Mouse (Mus musculus) layer of hippocampus, postnatal 14 days (tissue): ENCODE results near the gene Zfp648. TPM values are rescaled to one million over a fixed set of nuclear protein-coding genes. Genes with fewer than 3 reads are reported as not detected.

ENCODE experiments used
- DNase-seq, 2 experiments: peaks; one replicate each; pipeline ENCODE4 v3.0.0; 2021 to 2022; ENCODE audit warnings: low spot score in 2 of 2, mixed read lengths in 1 of 2
- long read RNA-seq, 2 experiments: library from polyadenylated mRNA; stranded (forward); transcript quantifications; one replicate each; pipeline ENCODE4 v2.0.0; 2021
- total RNA-seq, 2 experiments: library from RNA; stranded (reverse); gene quantifications; 2 replicates each; pipeline ENCODE4 v1.2.3; 2021

The Zfp648 gene
- total RNA-seq: under 1 TPM; 0.19 to 0.28 TPM
- long read RNA-seq, experiment 1: 0 reads
- long read RNA-seq, experiment 2: 0 reads

GRCm38 (mm10) chr1:154200955-154201722 is at the start of gene Zfp648:
Zfp648 (plus strand) TSS chr1:154201187.
- no peak for DNase-seq

DNA sequence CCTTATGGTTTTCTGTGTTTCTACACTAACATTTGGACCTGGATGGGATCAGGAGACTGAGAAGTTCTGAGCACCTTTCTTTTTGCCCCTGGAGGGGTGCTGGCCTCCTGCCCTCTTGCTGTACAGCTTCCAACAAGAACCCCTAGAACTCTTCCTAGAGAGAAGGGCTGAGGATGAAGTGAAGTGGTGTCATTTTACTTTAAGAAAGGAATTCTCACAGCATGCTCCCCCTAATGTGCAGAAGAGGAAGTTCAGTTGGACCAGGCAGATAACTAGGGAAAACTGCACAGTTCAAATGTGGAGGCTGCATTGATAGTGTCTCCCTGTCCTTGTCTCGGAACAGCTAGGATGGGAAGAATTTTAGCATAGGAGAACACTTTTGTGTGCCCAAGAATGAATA is 48.4 kb upstream of the Zfp648 start:
- no peak for DNase-seq

GRCm38 (mm10) chr1:154153800-154154199 is 47.2 kb upstream of the Zfp648 start:
- DNase-seq: no peak

DNA sequence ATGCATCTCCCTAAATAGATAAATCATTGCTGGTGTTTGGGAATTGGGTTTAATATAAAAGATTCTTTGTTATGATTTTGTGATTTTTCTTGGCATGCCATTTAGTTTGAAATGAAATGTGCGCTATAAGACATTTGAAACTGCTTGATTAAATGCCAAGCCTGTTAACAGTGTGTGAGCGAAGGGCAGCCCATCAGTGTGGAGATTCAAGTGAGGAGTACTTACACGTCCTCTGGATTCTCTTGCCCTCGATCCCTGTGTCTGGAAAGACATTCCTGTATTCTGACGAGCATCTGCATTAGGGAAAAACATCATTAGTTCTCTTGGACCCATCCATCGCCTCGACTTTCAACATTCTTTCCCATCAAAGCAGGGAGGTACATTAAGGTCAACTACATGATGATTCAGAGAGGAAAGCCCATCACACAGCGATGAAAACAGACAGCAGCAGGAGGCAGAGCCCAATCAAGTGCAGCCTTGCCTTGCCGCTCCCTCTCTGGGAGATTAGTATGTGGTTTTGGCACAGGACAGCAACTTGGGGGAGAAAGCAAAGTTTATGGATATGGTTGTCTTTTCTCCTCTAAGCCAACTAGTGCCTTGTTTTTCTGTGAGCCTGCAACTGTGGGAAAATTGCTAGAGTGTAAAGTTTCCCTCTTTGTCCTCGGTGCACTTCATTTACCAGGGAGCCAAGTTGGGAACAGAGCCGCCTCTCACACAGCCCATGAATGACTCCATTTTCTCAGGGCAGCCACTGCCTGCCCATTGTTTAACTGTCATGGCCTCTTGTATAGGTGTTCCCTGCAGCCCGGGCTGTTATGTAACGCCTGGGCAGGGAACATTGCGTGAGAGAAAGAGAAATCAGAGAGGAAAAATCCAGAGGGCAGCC is 44.6 kb upstream of the Zfp648 start:
- peak in 1 of 2 experiments; percentile 75 for DNase-seq

DNA sequence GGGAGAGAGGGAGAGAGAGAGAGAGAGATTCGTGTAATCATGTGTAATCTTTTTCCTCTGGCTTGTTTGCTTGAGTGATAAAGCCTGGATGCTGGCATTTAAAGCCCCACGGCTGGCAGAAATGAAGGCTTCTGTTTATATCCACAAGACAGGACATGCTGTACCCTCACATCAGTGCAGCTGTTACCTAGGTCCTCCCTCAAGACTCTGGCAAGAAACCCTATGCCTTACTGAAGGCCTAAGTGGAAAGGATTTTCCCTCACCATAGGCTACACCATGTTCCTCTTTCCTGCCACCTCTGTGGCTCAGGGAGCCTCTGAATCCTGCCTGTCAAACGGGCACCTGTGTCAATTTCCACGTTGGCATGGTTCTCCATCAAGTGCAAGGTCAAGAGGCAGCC is 43.9 kb upstream of the Zfp648 start:
- peak in 1 of 2 experiments; percentile 56 for DNase-seq

- DNase-seq: no peak
Observed at GRCm38 (mm10) chr1:154167696-154168095, 33.3 kb upstream of the Zfp648 start.

GRCm38 (mm10) chr1:154175334-154175733 is 25.7 kb upstream of the Zfp648 start:
- DNase-seq: no peak

GRCm38 (mm10) chr1:154177781-154178180 is 23.2 kb upstream of the Zfp648 start:
- no peak for DNase-seq

- DNase-seq: no peak
Observed at GRCm38 (mm10) chr1:154178541-154179155, 22.3 kb upstream of the Zfp648 start.

DNA sequence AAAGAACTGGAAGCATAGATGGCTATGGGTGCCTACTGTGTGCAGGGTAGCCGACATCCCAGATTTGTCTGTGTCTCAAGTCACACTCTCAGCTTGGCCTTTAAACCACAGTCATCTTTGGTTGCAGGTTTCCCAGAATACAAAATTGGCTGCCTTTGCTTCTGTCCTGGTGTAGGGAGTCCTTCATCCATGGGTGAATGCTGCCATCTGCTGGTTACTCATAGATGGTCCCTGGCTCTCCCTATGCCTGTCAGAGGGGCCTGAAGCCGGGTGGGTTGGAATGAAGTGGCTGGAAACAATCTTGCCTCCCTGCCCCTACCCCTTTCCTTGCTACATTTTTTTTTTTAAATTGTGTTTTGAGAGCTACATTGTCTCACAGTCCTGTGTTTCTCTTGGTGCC is 20.0 kb upstream of the Zfp648 start:
- DNase-seq: peak; percentile 86 to 93

- no peak for DNase-seq
Observed at GRCm38 (mm10) chr1:154182396-154183076, 18.5 kb upstream of the Zfp648 start.

- no peak for DNase-seq
Observed at GRCm38 (mm10) chr1:154183077-154183751, 17.8 kb upstream of the Zfp648 start.

DNA sequence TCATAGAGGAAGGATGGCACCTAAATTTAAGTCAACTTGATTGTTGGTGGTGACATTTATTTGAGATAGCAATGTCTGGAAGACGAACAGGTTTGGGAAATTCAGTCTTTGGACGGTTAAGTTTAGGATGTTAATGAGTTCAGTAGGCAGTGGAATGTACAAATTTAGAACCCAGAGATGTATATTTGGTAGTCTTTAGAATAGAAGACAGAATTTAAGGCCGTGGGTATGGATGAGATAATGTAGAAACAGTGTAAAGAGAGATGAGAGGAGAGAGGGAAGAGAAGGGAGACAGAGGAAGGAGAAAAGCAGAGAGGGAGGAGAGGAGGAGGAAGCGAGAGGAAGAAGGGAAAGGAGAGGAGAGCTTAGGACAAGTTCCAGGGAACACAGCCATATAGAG is 12.8 kb upstream of the Zfp648 start:
- no peak for DNase-seq

GRCm38 (mm10) chr1:154188631-154189030 is 12.4 kb upstream of the Zfp648 start:
- DNase-seq: no peak

DNA sequence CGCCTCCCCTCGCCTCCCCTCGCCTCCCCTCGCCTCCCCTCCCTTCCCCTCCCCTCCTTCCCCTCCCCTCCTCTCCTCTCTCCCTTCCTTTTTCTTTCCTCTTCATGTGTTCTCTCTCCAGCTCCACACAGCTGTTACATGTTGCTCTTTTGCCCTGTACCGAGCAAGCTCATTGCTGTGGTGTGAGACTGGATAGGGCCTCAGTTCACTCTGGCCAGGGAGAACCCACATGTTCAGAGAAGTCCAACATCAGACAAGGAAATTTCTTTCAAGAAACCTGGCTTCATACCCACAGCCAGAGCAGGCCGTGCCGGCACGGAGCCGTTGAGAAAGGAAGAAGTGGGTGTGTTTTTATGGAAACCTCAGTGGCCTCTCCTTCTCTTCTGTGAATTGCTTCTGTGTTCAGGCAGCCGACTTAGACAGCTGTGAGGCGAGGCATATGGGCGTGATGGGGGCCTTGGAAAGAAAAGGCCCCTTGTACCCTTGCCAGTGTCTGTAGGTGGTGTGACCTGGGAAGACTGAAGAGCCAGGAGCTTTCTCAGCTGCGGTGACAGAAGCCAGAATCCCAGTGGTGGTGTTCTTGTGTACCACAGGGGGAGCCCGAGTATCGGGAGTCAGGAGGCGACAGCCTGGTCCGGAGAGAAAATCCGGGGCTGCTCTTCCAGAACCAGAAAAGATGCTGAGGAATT is 11.0 kb upstream of the Zfp648 start:
- peak; percentile 62 to 65 for DNase-seq

- no peak for DNase-seq
Observed at GRCm38 (mm10) chr1:154198896-154199295, 2.1 kb upstream of the Zfp648 start.

DNA sequence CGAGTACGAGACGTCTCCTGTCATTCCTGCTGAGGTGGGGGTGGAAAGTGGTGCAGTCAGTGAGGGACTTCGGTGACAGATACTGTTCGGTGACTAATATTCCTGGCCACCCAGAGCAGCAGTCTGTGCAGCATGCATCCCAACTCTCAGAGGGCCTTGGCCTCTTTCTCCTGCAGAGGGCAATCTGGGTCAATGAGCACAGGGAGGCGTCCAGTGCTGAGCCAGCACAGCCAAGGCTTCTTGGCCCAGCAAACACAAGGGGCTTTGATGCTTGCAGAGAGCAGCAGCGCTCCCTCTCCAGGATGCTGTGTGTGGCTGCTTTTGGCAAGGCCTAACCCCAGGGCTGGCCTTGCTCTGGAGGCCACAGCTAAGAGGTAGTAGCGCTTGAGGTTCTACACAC is 1.6 kb downstream of the Zfp648 start:
- DNase-seq: peak; percentile 41 to 70

GRCm38 (mm10) chr1:154203386-154203785 is 2.4 kb downstream of the Zfp648 start:
- no peak for DNase-seq

GRCm38 (mm10) chr1:154204652-154205573 is 3.9 kb downstream of the Zfp648 start:
- DNase-seq: peak; percentile 33 to 47
